Mouse (Mus musculus) limb, embryonic 11.5 days (tissue): ENCODE data around the gene Ifngr1. TPM values are rescaled to one million over a fixed set of nuclear protein-coding genes. Genes with fewer than 3 reads are reported as not detected.

Experiments used
- ATAC-seq: fragments of 200-750 bp; cut with Nextera tagmentation; 2 replicates; pipeline ENCODE4 v1.8.0; 2017; ENCODE audit warnings: low read depth; ENCODE audit not compliant: insufficient number of reproducible peaks, low FRiP score, low TSS enrichment
- DNase-seq: peaks from one replicate; pipeline ENCODE4 v3.0.0-alpha.2; 2015; ENCODE audit warnings: low spot score
- H3K27ac ChIP-seq: fragments of 300-500 bp; sonication (generic); replicated peaks from 2 replicates; pipeline ENCODE4 v1.5.1; 2014; ENCODE audit warnings: low read depth, mild to moderate bottlenecking, low read length
- H3K27me3 ChIP-seq: fragments of 300-500 bp; sonication (generic); 2 replicates; pipeline ENCODE4 v1.6.1; 2014; ENCODE audit warnings: mild to moderate bottlenecking, low read length, mixed read lengths; ENCODE audit not compliant: control insufficient read depth, insufficient read depth
- H3K36me3 ChIP-seq: fragments of 300-500 bp; sonication (generic); 2 replicates; pipeline ENCODE4 v1.6.1; 2014; ENCODE audit warnings: mild to moderate bottlenecking, low read length, moderate library complexity, mixed read lengths; ENCODE audit not compliant: control insufficient read depth, insufficient read depth
- H3K4me1 ChIP-seq: fragments of 300-500 bp; sonication (generic); 2 replicates; pipeline ENCODE4 v1.6.1; 2014; ENCODE audit warnings: low read length, mixed read lengths; ENCODE audit not compliant: control insufficient read depth, insufficient read depth
- H3K4me2 ChIP-seq: fragments of 300-500 bp; sonication (generic); 2 replicates; pipeline ENCODE4 v1.6.1; 2014; ENCODE audit warnings: low read depth, mild to moderate bottlenecking, moderate library complexity; ENCODE audit not compliant: severe bottlenecking
- H3K4me3 ChIP-seq: fragments of 300-500 bp; sonication (generic); 2 replicates; pipeline ENCODE4 v1.5.1; 2014; ENCODE audit warnings: low read depth, low read length
- H3K9ac ChIP-seq: fragments of 300-500 bp; sonication (generic); 2 replicates; pipeline ENCODE4 v1.6.1; 2014; ENCODE audit warnings: mild to moderate bottlenecking, low read length
- H3K9me3 ChIP-seq: fragments of 300-500 bp; sonication (generic); 2 replicates; pipeline ENCODE4 v1.6.1; 2016; ENCODE audit warnings: low read length; ENCODE audit not compliant: control insufficient read depth
- WGBS: fragments of 180-500 bp; shearing (Covaris S2); extraction: QIAGEN DNeasy Blood & Tissue Kit; methylation state at CpG from one replicate; pipeline ENCODE4 v1.1.7; 2014; 5-methylcytosine and 5-hydroxymethylcytosine counted together
- polyA plus RNA-seq: library from polyadenylated mRNA; unstranded; fragments of >200 nt; fragmentation: Nextera tagmentation; extraction: Ambion mirVana; gene quantifications from 2 replicates; pipeline ENCODE4 v1.2.1, GENCODE M21; 2014

The Ifngr1 gene
- polyA plus RNA-seq, 1 experiment from 2014 or later: 37.6 TPM

DNA sequence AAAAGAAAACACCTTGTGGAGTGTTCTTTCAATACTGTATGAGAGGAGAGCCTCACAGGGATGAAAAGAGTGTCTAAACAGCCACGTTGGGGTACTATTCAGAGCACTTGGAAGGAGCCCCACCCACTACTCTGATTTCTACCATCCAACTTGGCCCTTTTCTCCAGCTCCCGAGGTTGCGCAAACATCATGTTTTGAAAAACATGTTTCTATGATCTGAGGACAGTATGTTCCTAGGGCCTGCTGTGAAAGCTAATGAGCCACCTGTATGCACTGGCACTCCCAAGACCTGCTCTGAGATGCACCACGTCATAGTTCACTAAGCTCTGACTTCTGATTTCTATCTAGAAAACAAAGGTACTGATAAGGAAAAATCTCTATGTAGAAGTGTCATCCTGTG, 36.0 kb downstream of the Ifngr1 start:
- Histone ChIP-seq H3K27ac (no peak overlapping the region), H3K36me3 (no peaks in the 10 kb centered on the region), H3K4me2 (no peak overlapping the region), H3K4me1 (no peaks in the 10 kb centered on the region), H3K4me3 (no peak overlapping the region), H3K9ac (no peak overlapping the region), H3K9me3 (no peaks in the 10 kb centered on the region), H3K27me3 (no peaks in the 10 kb centered on the region)
- ATAC-seq: no peak
- 89% methylated on average over 4 of the region's 4 CpGs for WGBS
- DNase-seq: peak; percentile 7

- Histone ChIP-seq H3K9me3 (no peaks in the 10 kb centered on the region), H3K27me3 (no peaks in the 10 kb centered on the region), H3K36me3 (no peaks in the 10 kb centered on the region), H3K9ac (no peak overlapping the region), H3K4me3 (no peak overlapping the region), H3K27ac (no peak overlapping the region), H3K4me2 (no peak overlapping the region), H3K4me1 (no peaks in the 10 kb centered on the region)
- WGBS: 80% methylated on average over 13 of the region's 13 CpGs
- ATAC-seq (no peak), DNase-seq (peak; percentile 12)
Measured at GRCm38 (mm10) chr10:19631616-19632195, 40.0 kb downstream of the Ifngr1 start.

DNA sequence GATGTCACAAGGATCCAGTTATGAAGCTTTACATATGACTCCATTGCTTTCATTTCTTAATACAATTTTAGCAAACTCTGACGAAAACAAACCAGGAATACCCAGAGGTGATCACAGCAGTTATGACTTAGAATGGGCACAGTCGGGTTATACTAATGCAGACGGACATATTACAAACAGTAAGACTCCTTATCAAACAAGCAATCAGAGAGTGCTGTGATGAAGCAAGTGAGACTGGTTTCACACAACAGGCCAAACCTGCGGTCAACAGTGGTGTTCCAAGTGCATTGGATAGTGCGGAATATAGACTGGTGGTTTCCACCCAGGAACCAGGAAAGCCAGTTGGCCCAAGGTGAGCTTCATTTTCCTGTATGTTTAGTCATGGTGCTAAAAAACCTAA, 47.1 kb downstream of the Ifngr1 start:
- Histone ChIP-seq H3K36me3 (no peaks in the 10 kb centered on the region), H3K4me2 (no peak overlapping the region), H3K27ac (no peak overlapping the region), H3K9ac (no peak overlapping the region), H3K4me1 (no peaks in the 10 kb centered on the region), H3K9me3 (no peaks in the 10 kb centered on the region), H3K4me3 (no peak overlapping the region), H3K27me3 (no peaks in the 10 kb centered on the region)
- DNase-seq (no peak), ATAC-seq (no peak)
- 90% methylated on average over 5 of the region's 5 CpGs for WGBS

DNA sequence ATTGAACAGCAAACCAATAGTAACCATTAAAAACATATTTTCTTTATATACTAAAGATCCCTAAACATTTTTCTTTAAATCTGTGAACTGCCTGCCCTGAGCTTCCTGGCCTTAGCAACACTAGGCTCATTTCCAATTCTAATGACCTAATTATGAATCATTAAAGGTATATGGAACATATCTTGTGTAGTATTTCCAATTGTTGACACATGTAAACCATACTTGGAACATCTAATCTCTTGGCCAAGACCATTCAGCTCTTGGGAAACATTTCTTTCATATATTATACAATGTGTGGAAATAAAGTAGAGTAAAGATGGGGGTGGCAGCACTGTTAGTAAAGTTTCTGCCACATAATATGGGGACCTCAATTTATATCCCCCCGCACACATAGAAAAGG, 47.9 kb downstream of the Ifngr1 start:
- Histone ChIP-seq H3K9me3 (no peaks in the 10 kb centered on the region), H3K9ac (no peak overlapping the region), H3K4me3 (no peak overlapping the region), H3K4me2 (no peak overlapping the region), H3K4me1 (no peaks in the 10 kb centered on the region), H3K27ac (no peak overlapping the region), H3K27me3 (no peaks in the 10 kb centered on the region), H3K36me3 (no peaks in the 10 kb centered on the region)
- ATAC-seq (no peak), DNase-seq (no peak)
- 96% methylated on average over 1 of the region's 1 CpGs for WGBS

DNA sequence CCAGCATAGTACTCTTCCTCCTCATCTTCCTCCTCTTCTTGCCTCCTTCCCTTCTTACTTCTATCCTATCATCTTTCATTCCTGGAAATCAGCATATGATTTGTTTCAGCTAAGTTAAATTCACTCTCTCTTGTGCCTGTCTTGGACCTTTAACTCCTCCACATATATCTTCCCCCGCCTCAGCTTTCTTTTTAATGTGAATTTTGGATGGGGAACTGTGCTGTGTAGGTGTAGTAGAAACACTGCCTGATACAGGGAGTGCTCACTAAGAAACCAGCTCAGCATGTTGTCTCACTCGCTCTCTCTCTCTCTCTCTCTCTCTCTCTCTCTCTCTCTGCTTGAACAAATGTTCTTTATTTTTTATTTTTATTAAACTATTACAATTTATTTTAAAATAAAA, 53.4 kb downstream of the Ifngr1 start:
- no peaks in the 10 kb centered on the region for H3K4me1 ChIP-seq
- WGBS: 89% methylated on average over 2 of the region's 2 CpGs
- no peaks in the 10 kb centered on the region for H3K9me3 ChIP-seq
- no peak for ATAC-seq
- no peak overlapping the region for H3K27ac ChIP-seq
- no peak overlapping the region for H3K9ac ChIP-seq
- H3K4me2 ChIP-seq: no peak overlapping the region
- H3K4me3 ChIP-seq: no peak overlapping the region
- no peaks in the 10 kb centered on the region for H3K27me3 ChIP-seq
- H3K36me3 ChIP-seq: no peaks in the 10 kb centered on the region
- DNase-seq: no peak

DNA sequence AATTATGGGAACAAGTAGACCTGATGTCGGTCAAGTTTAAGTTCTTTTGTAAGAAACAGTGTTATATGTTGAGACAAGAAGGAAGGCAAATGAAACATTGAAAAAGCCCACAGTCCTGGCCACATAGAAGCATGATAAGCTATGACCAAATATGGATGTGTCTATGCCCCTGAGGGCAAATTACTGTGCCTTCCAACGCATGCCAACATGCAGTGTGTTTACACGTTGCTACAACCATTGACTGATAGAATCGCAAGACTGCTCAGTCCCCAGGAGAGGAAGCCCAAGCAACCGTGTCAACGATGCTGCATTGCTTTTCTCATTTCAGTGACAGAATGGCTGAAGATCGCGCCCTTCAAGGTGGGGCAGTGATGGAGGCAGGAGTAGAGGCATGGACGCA, 65.7 kb downstream of the Ifngr1 start:
- Histone ChIP-seq H3K4me2 (no peak overlapping the region), H3K9ac (no peak overlapping the region), H3K4me1 (no peaks in the 10 kb centered on the region), H3K9me3 (no peaks in the 10 kb centered on the region), H3K27ac (no peak overlapping the region), H3K4me3 (no peak overlapping the region), H3K27me3 (no peaks in the 10 kb centered on the region), H3K36me3 (no peaks in the 10 kb centered on the region)
- WGBS: 94% methylated on average over 9 of the region's 9 CpGs
- DNase-seq (no peak), ATAC-seq (no peak)

Other genes starting within 250 kb of the Ifngr1 start
- not detected in 2 replicates for gene Olig3, start 235.4 kb upstream of the Ifngr1 start, polyA plus RNA-seq
- gene Il22ra2, start 30.0 kb downstream of the Ifngr1 start, polyA plus RNA-seq: not detected in 2 replicates
- 0.09 TPM in 1 of 2 replicates, not detected in the other for gene Il20ra, start 120.6 kb downstream of the Ifngr1 start, polyA plus RNA-seq